Mouse (Mus musculus) intestine, postnatal 0 days (tissue): Measurements from ENCODE around the gene Rfxank. TPM values are rescaled to one million over a fixed set of nuclear protein-coding genes. Genes with fewer than 3 reads are reported as not detected.

ENCODE experiments used
- ATAC-seq: fragments of 200-750 bp; cut with Nextera tagmentation; 2 replicates; pipeline ENCODE4 v1.8.0; 2017; ENCODE audit warnings: mild to moderate bottlenecking, moderate TSS enrichment, moderate library complexity
- H3K27ac ChIP-seq: fragments of 300-500 bp; sonication (generic); 2 replicates; pipeline ENCODE4 v1.5.1; 2014; ENCODE audit warnings: mild to moderate bottlenecking, low read depth, low read length, moderate library complexity
- H3K27me3 ChIP-seq: fragments of 300-500 bp; sonication (generic); replicated peaks from 2 replicates; pipeline ENCODE4 v1.6.1; 2014; ENCODE audit warnings: low read length, mixed read lengths; ENCODE audit not compliant: control insufficient read depth, insufficient read depth
- H3K36me3 ChIP-seq: fragments of 300-500 bp; sonication (generic); 2 replicates; pipeline ENCODE4 v1.6.1; 2014; ENCODE audit warnings: mild to moderate bottlenecking, moderate library complexity; ENCODE audit not compliant: control insufficient read depth, insufficient read depth
- H3K4me1 ChIP-seq: fragments of 300-500 bp; sonication (generic); replicated peaks from 2 replicates; pipeline ENCODE4 v1.6.1; 2014; ENCODE audit warnings: antibody characterized with exemption, low read length, mixed read lengths; ENCODE audit not compliant: control insufficient read depth, insufficient read depth
- H3K4me2 ChIP-seq: fragments of 300-500 bp; sonication (generic); replicated peaks from 2 replicates; pipeline ENCODE4 v1.6.1; 2014; ENCODE audit warnings: low read depth, mild to moderate bottlenecking, moderate library complexity
- H3K4me3 ChIP-seq: fragments of 300-500 bp; sonication (generic); 2 replicates; pipeline ENCODE4 v1.5.1; 2014; ENCODE audit warnings: low read depth, low read length
- H3K9ac ChIP-seq: fragments of 300-500 bp; sonication (generic); 2 replicates; pipeline ENCODE4 v1.6.1; 2014; ENCODE audit warnings: mild to moderate bottlenecking, low read depth, low read length
- H3K9me3 ChIP-seq: fragments of 300-500 bp; sonication (generic); 2 replicates; pipeline ENCODE4 v1.6.1; 2016; ENCODE audit warnings: mixed run types; ENCODE audit not compliant: control insufficient read depth
- CTCF ChIP-seq: sonication (generic); IDR thresholded peaks from 2 replicates; pipeline ENCODE4 v1.5.1; 2016; ENCODE audit warnings: low read depth, mild to moderate bottlenecking, control low read depth, antibody characterized with exemption, moderate library complexity
- whole genome bisulfite sequencing: fragments of 180-500 bp; shearing (Covaris S2); extraction: QIAGEN DNeasy Blood & Tissue Kit; methylation state at CpG from one replicate; pipeline ENCODE4 v1.1.7; 2014; 5-methylcytosine and 5-hydroxymethylcytosine counted together
- polyA plus RNA-seq: library from polyadenylated mRNA; unstranded; fragments of >200 nt; fragmentation: Nextera tagmentation; extraction: Ambion mirVana; gene quantifications from 2 replicates; pipeline ENCODE4 v1.2.1, GENCODE M21; 2015

The Rfxank gene
- polyA plus RNA-seq, 1 experiment from 2014 or later: 11.2 TPM

GRCm38 (mm10) chr8:70178231-70178630 is 39.3 kb upstream of the Rfxank start:
- no peaks in the 10 kb centered on the region for H3K9me3 ChIP-seq
- ATAC-seq: no peak
- no peak overlapping the region for H3K4me2 ChIP-seq
- no peak overlapping the region for H3K4me3 ChIP-seq
- no peak overlapping the region for H3K9ac ChIP-seq
- H3K36me3 ChIP-seq: peaks cover 49% of the 10 kb centered on the region
- no peaks in the 10 kb centered on the region for H3K4me1 ChIP-seq
- H3K27me3 ChIP-seq: no peaks in the 10 kb centered on the region
- WGBS: 91% methylated on average over 2 of the region's 2 CpGs
- TF ChIP-seq CTCF: no peak
- H3K27ac ChIP-seq: no peak overlapping the region

GRCm38 (mm10) chr8:70174079-70174478 is 35.1 kb upstream of the Rfxank start:
- Histone ChIP-seq H3K4me3 (no peak overlapping the region), H3K4me1 (peaks cover 3% of the 10 kb centered on the region; the same call in 1 of the 2 replicates), H3K27me3 (no peaks in the 10 kb centered on the region), H3K9ac (no peak overlapping the region), H3K4me2 (no peak overlapping the region), H3K9me3 (no peaks in the 10 kb centered on the region), H3K27ac (no peak overlapping the region), H3K36me3 (peaks cover 23% of the 10 kb centered on the region)
- 82% methylated on average over 7 of the region's 7 CpGs for WGBS
- no peak for ATAC-seq
- TF ChIP-seq CTCF: no peak

- no peak for ATAC-seq
- H3K4me1 ChIP-seq: peaks cover 3% of the 10 kb centered on the region; the same call in 1 of the 2 replicates
- no peaks in the 10 kb centered on the region for H3K9me3 ChIP-seq
- no peaks in the 10 kb centered on the region for H3K27me3 ChIP-seq
- no peak overlapping the region for H3K9ac ChIP-seq
- H3K4me3 ChIP-seq: no peak overlapping the region
- 52% methylated on average over 5 of the region's 5 CpGs for WGBS
- TF ChIP-seq CTCF: no peak
- H3K4me2 ChIP-seq: 0 out of 2 replicates have a peak overlapping the region, but pooled peaks have one; percentile 69
- H3K36me3 ChIP-seq: peaks cover 16% of the 10 kb centered on the region
- no peak overlapping the region for H3K27ac ChIP-seq
Measured at GRCm38 (mm10) chr8:70173320-70173719, 34.4 kb upstream of the Rfxank start.

GRCm38 (mm10) chr8:70172043-70172681 is 33.2 kb upstream of the Rfxank start, which contains the start of gene Tmem161a:
TSS of gene Tmem161a (plus strand) at chr8:70172356.
- Histone ChIP-seq H3K27ac (no peak within 1 kb of the TSS), H3K36me3 (peaks cover 6% of the 10 kb centered on the region), H3K9ac (peak within 1 kb of the TSS; percentile 70), H3K9me3 (no peaks in the 10 kb centered on the region), H3K27me3 (no peaks in the 10 kb centered on the region; the same call in 1 of the 2 replicates), H3K4me2 (peak within 1 kb of the TSS; percentile 69), H3K4me1 (peaks cover 3% of the 10 kb centered on the region; the same call in 1 of the 2 replicates), H3K4me3 (peak within 1 kb of the TSS; percentile 72)
- peak; percentile 93 for ATAC-seq
- TF ChIP-seq CTCF: no peak
- WGBS: 2% methylated on average over 27 of the region's 27 CpGs

- Histone ChIP-seq H3K4me2 (no peak overlapping the region), H3K36me3 (no peaks in the 10 kb centered on the region), H3K27me3 (no peaks in the 10 kb centered on the region; the same call in 1 of the 2 replicates), H3K9ac (no peak overlapping the region), H3K4me3 (no peak overlapping the region), H3K4me1 (peaks cover 3% of the 10 kb centered on the region; the same call in 1 of the 2 replicates), H3K9me3 (no peaks in the 10 kb centered on the region), H3K27ac (no peak overlapping the region)
- TF ChIP-seq CTCF: no peak
- no peak for ATAC-seq
- WGBS: 55% methylated on average over 7 of the region's 7 CpGs
Measured at GRCm38 (mm10) chr8:70171240-70171639, 32.3 kb upstream of the Rfxank start.

- no peaks in the 10 kb centered on the region for H3K36me3 ChIP-seq
- 57% methylated on average over 3 of the region's 3 CpGs for WGBS
- no peak for TF ChIP-seq CTCF
- H3K27ac ChIP-seq: no peak overlapping the region
- no peak for ATAC-seq
- H3K4me2 ChIP-seq: no peak overlapping the region
- peaks cover 3% of the 10 kb centered on the region; the same call in 1 of the 2 replicates for H3K4me1 ChIP-seq
- no peaks in the 10 kb centered on the region for H3K9me3 ChIP-seq
- no peak overlapping the region for H3K4me3 ChIP-seq
- H3K27me3 ChIP-seq: peaks cover 4% of the 10 kb centered on the region; the same call in 1 of the 2 replicates
- H3K9ac ChIP-seq: no peak overlapping the region
Measured at GRCm38 (mm10) chr8:70170748-70171147, 31.8 kb upstream of the Rfxank start.
